In the genomic region with DNA sequence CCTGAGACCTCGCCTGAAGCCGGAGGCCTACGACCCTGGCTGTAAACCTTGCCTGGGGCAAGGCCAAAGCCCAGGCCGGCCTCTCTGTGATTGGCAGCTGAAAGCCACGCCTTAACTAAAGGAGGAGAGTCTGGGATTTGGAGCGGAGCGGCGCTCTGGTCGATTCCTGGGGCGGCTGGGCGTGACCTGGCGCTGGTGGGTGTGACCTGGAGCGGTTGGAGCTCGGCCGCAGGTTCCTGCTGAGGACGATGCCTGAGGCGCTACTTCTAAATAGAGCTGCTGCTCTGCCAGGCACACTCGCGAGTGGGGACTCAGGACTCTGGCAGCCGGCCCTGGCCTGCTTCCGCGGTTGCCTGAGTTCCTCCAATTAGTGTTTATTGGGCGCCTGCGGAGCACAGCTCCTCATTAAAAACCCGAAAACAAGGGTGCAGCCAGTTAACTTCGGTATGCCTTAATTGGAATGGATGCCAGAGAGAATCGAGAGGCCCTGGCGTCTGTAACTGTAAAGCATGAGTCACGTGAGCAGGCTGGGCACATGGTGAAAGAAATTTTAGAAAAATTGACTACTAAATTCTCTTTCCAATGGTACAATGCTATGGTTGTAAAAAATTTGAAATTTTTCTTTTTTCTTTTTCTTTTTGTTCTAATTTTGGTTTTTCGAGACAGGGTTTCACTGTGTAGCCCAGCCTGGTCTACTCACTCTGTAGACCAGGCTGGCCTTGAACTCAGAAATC, we compare ENCODE assay signal across 8 mouse cellular contexts. TPM values are rescaled to one million over a fixed set of nuclear protein-coding genes. Genes with fewer than 3 reads are reported as not detected.
DNase-seq lines count a peak whose midpoint lies in the region; ATAC-seq lines count a peak whose summit lies in the region.

No protein-coding gene starts in this region.

- DNase-seq in adrenal gland, adult (ENCODE audit: inconsistent age in 2 of 2, low spot score in 1 of 2): peak; percentile 92 to 96
- peak; percentile 92 for DNase-seq in embryo, embryonic 10.5 days (ENCODE audit: low spot score)
- DNase-seq in gastrocnemius, postnatal 14 days: peak; percentile 89
- peak; percentile 63 to 81 for DNase-seq in left cerebral cortex, adult 9 months (ENCODE audit: low spot score in 2 of 2)
- DNase-seq in right cerebral cortex, adult 2 months (ENCODE audit: low spot score in 2 of 2): peak; percentile 75 to 79
- DNase-seq in urinary bladder, postnatal 10 days (ENCODE audit: low spot score): peak; percentile 42

- H3K4me1 ChIP-seq in megakaryocyte, embryonic 14.5 days: peaks cover 32% of the 10 kb centered on the region

- peak; percentile 31 for ATAC-seq in inflammation-experienced regulatory T-cells, adult 6 months

- peaks cover 22% of the 10 kb centered on the region for H3K36me3 ChIP-seq in megakaryocyte, embryonic 14.5 days (replicated peaks; ENCODE audit: low read length)

- peak overlapping the region; percentile 99 for H3K4me3 ChIP-seq in megakaryocyte, embryonic 14.5 days (replicated peaks)

- H3K9me3 ChIP-seq in megakaryocyte, embryonic 14.5 days: no peaks in the 10 kb centered on the region

- intact Hi-C loops in gastrocnemius, postnatal 14 days (cut with DNase I; ENCODE audit: low total_unique reads): no loop called here

- no peaks in the 10 kb centered on the region for H3K27me3 ChIP-seq in megakaryocyte, embryonic 14.5 days (replicated peaks)

RNA-seq across cellular contexts. Expression of a gene that starts 0.9 kb away (rescaled TPM):
- total RNA-seq in gastrocnemius, postnatal 14 days (2021): 10 to 100 TPM; 24.4 to 25.2 TPM
- polyA plus RNA-seq in inflammation-experienced regulatory T-cells, adult 6 months (2017; shearing (Covaris generic)): 10 to 100 TPM; 45.0 to 72.2 (median 70.9) TPM
- 12.2 and 13.2 TPM in 2 replicates for polyA plus RNA-seq in megakaryocyte, embryonic 14.5 days (2012; ENCODE audit: insufficient read depth, low replicate concordance)

Comparison
In these comparisons a context has a peak if more than half of its experiments do, and no peak if none do; other contexts are left out.
1. Peak in every context shown above with its lines: DNase-seq, ATAC-seq and H3K4me3 ChIP-seq.
2. DNase-seq: peak in every context shown above with its lines; median percentile 94 in adrenal gland, adult; 92 in embryo, embryonic 10.5 days; 89 in gastrocnemius, postnatal 14 days; 77 in right cerebral cortex, adult 2 months; 72 in left cerebral cortex, adult 9 months; 42 in urinary bladder, postnatal 10 days.